ENCODE assay signal across 8 mouse cellular contexts in the genomic region with DNA sequence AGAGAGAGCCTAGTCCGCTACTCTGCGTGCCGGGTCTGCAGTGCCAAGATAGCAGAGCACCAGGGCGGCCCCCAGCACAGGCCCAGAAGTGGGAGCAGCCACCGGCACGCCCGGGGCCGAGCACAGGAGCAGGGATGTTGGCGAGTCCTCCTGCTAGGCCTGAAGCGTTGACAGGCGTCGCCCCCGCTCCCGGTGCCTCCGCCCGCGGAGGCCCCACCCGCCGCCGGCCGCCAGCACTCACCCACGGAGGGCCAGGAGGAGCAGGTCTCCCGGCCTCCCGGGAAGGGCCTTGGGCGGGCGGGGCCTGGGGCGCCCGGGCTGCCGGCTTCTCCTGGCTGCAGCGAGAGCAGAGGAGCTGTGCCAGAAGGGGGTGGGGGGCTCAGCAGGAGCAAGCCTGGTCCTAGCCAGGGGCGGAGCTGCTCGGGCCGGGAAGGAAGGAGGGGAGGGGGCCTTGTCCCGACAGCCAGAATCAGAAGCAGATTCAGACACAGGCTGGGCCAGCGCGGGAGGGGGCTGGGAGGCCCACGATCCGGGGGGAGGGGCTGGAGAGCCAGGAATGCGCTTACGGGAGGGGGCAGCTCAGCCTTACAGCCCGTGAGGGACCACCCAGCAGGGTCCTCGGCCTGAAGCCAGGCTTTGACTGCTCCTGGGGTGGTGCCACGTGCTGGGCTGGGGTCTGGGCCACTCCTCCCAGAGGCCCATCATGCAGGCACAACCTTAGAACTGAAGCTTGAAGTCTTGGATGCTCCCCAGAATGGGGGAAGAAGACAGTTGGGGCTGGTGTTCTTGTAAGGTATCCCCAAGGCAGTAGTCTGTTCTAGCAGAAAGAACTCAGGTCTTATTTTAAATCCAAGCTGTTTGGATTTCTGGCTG. TPM values are rescaled to one million over a fixed set of nuclear protein-coding genes. Genes with fewer than 3 reads are reported as not detected.
DNase-seq lines count a peak whose midpoint lies in the region; ATAC-seq and TF ChIP-seq lines count a peak whose summit lies in the region.

A gene (minus strand): TSS at position 489 of the 873 bp plus-strand sequence.

- H3K4me2 ChIP-seq in kidney, postnatal 0 days (ENCODE audit: low read length) = peak within 1 kb of the TSS; percentile 87
- peak within 1 kb of the TSS; percentile 96 for H3K4me2 ChIP-seq in lung, embryonic 16.5 days (ENCODE audit: low read depth, low read length)

- no peaks in the 10 kb centered on the region for H3K9me3 ChIP-seq in ES-E14 (ENCODE audit: control insufficient read depth, insufficient read depth, low read depth, low read length)
- no peaks in the 10 kb centered on the region for H3K9me3 ChIP-seq in heart, embryonic 10.5 days
- H3K9me3 ChIP-seq in kidney, postnatal 0 days (replicated peaks; ENCODE audit: low read length) = no peaks in the 10 kb centered on the region
- no peaks in the 10 kb centered on the region for H3K9me3 ChIP-seq in lung, embryonic 16.5 days (ENCODE audit: control insufficient read depth, low read length)

- WGBS in heart, embryonic 10.5 days = 2% methylated on average over 43 of the region's 43 CpGs
- 2% methylated on average over 42 of the region's 43 CpGs for WGBS in kidney, postnatal 0 days
- 1% methylated on average over 41 of the region's 43 CpGs for WGBS in lung, embryonic 16.5 days

- H3K27ac ChIP-seq in ES-E14 (ENCODE audit: insufficient read depth, low read depth, low read length, poor library complexity, severe bottlenecking) = no peak within 1 kb of the TSS
- peak within 1 kb of the TSS; percentile 91 for H3K27ac ChIP-seq in heart, embryonic 10.5 days
- peak within 1 kb of the TSS; percentile 57 for H3K27ac ChIP-seq in kidney, postnatal 0 days
- H3K27ac ChIP-seq in lung, embryonic 16.5 days (ENCODE audit: low read length) = peak within 1 kb of the TSS; percentile 87

- peak within 1 kb of the TSS; percentile 44 to 57; a peak in 3 of 4 replicates for H3K4me3 ChIP-seq in ES-E14 (ENCODE audit: insufficient read depth in 1 of 2, low read depth in 1 of 2, low read length in 2 of 2, poor library complexity in 1 of 2, severe bottlenecking in 1 of 2)
- peak within 1 kb of the TSS; percentile 67 for H3K4me3 ChIP-seq in heart, embryonic 10.5 days
- H3K4me3 ChIP-seq in kidney, postnatal 0 days (replicated peaks; ENCODE audit: low read depth, low read length) = peak within 1 kb of the TSS; percentile 42
- peak within 1 kb of the TSS; percentile 72 for H3K4me3 ChIP-seq in lung, embryonic 16.5 days (ENCODE audit: low read length)

- H3K9ac ChIP-seq in ES-E14 (ENCODE audit: insufficient read depth, low read depth, low read length, poor library complexity, severe bottlenecking) = peak within 1 kb of the TSS; percentile 46
- H3K9ac ChIP-seq in kidney, postnatal 0 days (ENCODE audit: low read depth, low read length) = peak within 1 kb of the TSS; percentile 72
- peak within 1 kb of the TSS; percentile 77 for H3K9ac ChIP-seq in lung, embryonic 16.5 days (ENCODE audit: low read length)

- no peak for DNase-seq in ES-E14 (ENCODE audit: low read depth, low spot score)
- peak; percentile 78 for DNase-seq in R1 (ENCODE audit: low read depth, low spot score)
- DNase-seq in embryo, embryonic 11.5 days (ENCODE audit: low read depth, low spot score) = peak; percentile 73
- DNase-seq in heart, embryonic 10.5 days (ENCODE audit: low spot score) = peak; percentile 94
- DNase-seq in kidney, postnatal 0 days (ENCODE audit: low spot score) = peak; percentile 73
- DNase-seq in right cerebral cortex, postnatal 14 days = peak; percentile 60

- ATAC-seq in kidney, postnatal 0 days (replicated peaks; ENCODE audit: low FRiP score, low read depth) = peak; percentile 22; the same call in 1 of the 2 replicates
- ATAC-seq in lung, embryonic 16.5 days (ENCODE audit: low read depth) = peak; percentile 63
- ATAC-seq in granulocyte monocyte progenitor cell, adult 5-6 weeks (replicated peaks; ENCODE audit: poor library complexity, severe bottlenecking) = no peak

- no peak for TF ChIP-seq CTCF in kidney, postnatal 0 days (IDR thresholded peaks at IDR 0.05; ENCODE audit: low read depth)

- in situ Hi-C loops in ES-E14 (cut with MboI; ENCODE audit: low sequenced_read_pairs in 2 of 2, unreplicated experiment in 2 of 2) = no loop called here

- peaks cover 3 to 36% of the 10 kb centered on the region in 2 experiments; a peak in 3 of 4 replicates for H3K4me1 ChIP-seq in ES-E14 (ENCODE audit: control insufficient read depth in 2 of 2, insufficient read depth in 2 of 2, low read length in 2 of 2, poor library complexity in 1 of 2)
- H3K4me1 ChIP-seq in heart, embryonic 10.5 days = peaks cover 81% of the 10 kb centered on the region
- H3K4me1 ChIP-seq in kidney, postnatal 0 days (replicated peaks; ENCODE audit: insufficient read depth, low read length) = peaks cover 37% of the 10 kb centered on the region
- peaks cover 61% of the 10 kb centered on the region for H3K4me1 ChIP-seq in lung, embryonic 16.5 days (replicated peaks; ENCODE audit: control insufficient read depth, insufficient read depth, low read length)

- peaks cover 42% of the 10 kb centered on the region for H3K27me3 ChIP-seq in heart, embryonic 10.5 days (ENCODE audit: insufficient read depth, poor library complexity, severe bottlenecking)
- peaks cover 3% of the 10 kb centered on the region; the same call in 1 of the 2 replicates for H3K27me3 ChIP-seq in kidney, postnatal 0 days (ENCODE audit: insufficient read depth, low read length)
- peaks cover 21% of the 10 kb centered on the region for H3K27me3 ChIP-seq in lung, embryonic 16.5 days (ENCODE audit: control insufficient read depth, insufficient read depth, low read depth, low read length)

- no peaks in the 10 kb centered on the region for H3K36me3 ChIP-seq in ES-E14 (ENCODE audit: control insufficient read depth, insufficient read depth, low read length, poor library complexity, severe bottlenecking)
- H3K36me3 ChIP-seq in heart, embryonic 10.5 days = 0 out of 2 replicates have a peak, but pooled peaks cover under 1% of the 10 kb centered on the region
- no peaks in the 10 kb centered on the region for H3K36me3 ChIP-seq in kidney, postnatal 0 days (ENCODE audit: insufficient read depth, low read length)
- no peaks in the 10 kb centered on the region for H3K36me3 ChIP-seq in lung, embryonic 16.5 days (ENCODE audit: control insufficient read depth, insufficient read depth, low read length)

TF ChIP-seq in ES-E14, 5 proteins besides CTCF, POLR2A, EP300 and RAD21:
- TF ChIP-seq ZC3H11A (IDR thresholded peaks at IDR 0.05; ENCODE audit: borderline replicate concordance, low read depth, low read length) = no peak
- no peak for TF ChIP-seq CHD2 (IDR thresholded peaks at IDR 0.05; ENCODE audit: low read depth, low read length)
- no peak for TF ChIP-seq HCFC1 (IDR thresholded peaks at IDR 0.05; ENCODE audit: borderline replicate concordance, insufficient read depth, low read length)
- no peak for TF ChIP-seq ZNF384 (IDR thresholded peaks at IDR 0.05; ENCODE audit: low read depth, low read length)
- no peak for TF ChIP-seq MAFK (IDR thresholded peaks at IDR 0.05; ENCODE audit: insufficient read depth, low read depth, low read length)

RNA-seq across cellular contexts. Expression of the gene that starts here (rescaled TPM):
- total RNA-seq in ES-E14 (2012; rRNA removed) = 2.7 and 4.1 TPM in 2 replicates
- 1.9 and 3.6 TPM in 2 replicates for polyA plus RNA-seq in heart, embryonic 10.5 days (2016; fragmentation: Nextera tagmentation; extraction: Ambion mirVana)
- 2.7 and 4.0 TPM in 2 replicates for polyA plus RNA-seq in kidney, postnatal 0 days (2015; fragmentation: Nextera tagmentation; extraction: Ambion mirVana)
- polyA plus RNA-seq in lung, embryonic 16.5 days (2015; fragmentation: Nextera tagmentation; extraction: Ambion mirVana) = 3.3 and 3.8 TPM in 2 replicates
- 0.11 TPM in 1 of 2 replicates, not detected in the other for total RNA-seq in granulocyte monocyte progenitor cell, adult 5-6 weeks (2014; fragmentation: Nextera tagmentation)
- 0.04 TPM in 1 of 2 replicates, not detected in the other for total RNA-seq in granulocyte monocyte progenitor cell, adult 5-6 weeks (2017)
